Mouse (Mus musculus) spleen, postnatal 4 days (tissue): ENCODE results near the gene Lca5l.
"Not testable (repeated sequence)": the region's sequence is repeated elsewhere in the genome, so short reads cannot be mapped to it uniquely, and the experiment has no call there.

Experiments
- DNase-seq, 2 experiments: peaks; one replicate each; pipeline ENCODE4 v3.0.0; 2022; ENCODE audit warnings: low spot score in 2 of 2

The Lca5l gene

GRCm38 (mm10) chr16:96168837-96169236 is 23.2 kb downstream of the Lca5l start:
- DNase-seq, result no peak

GRCm38 (mm10) chr16:96165723-96166264 is 26.3 kb downstream of the Lca5l start:
- no peak for DNase-seq

GRCm38 (mm10) chr16:96161336-96161735 is 30.7 kb downstream of the Lca5l start:
- DNase-seq, result no peak

GRCm38 (mm10) chr16:96160927-96161326 is 31.1 kb downstream of the Lca5l start:
- no peak for DNase-seq

- DNase-seq, result no peak
Measured at GRCm38 (mm10) chr16:96159794-96160346, 32.2 kb downstream of the Lca5l start.

GRCm38 (mm10) chr16:96159091-96159731 is 32.9 kb downstream of the Lca5l start:
- DNase-seq, result peak; percentile 35 to 76

GRCm38 (mm10) chr16:96158511-96159080 is 33.5 kb downstream of the Lca5l start:
- no peak for DNase-seq

GRCm38 (mm10) chr16:96157171-96157570 is 34.9 kb downstream of the Lca5l start:
- DNase-seq, result no peak

GRCm38 (mm10) chr16:96156019-96156418 is 36.1 kb downstream of the Lca5l start:
- DNase-seq, result no peak

- DNase-seq, result no peak
Measured at GRCm38 (mm10) chr16:96154476-96154875, 37.6 kb downstream of the Lca5l start.

GRCm38 (mm10) chr16:96151551-96151950 is 40.5 kb downstream of the Lca5l start:
- peak; percentile 66 to 88 for DNase-seq

GRCm38 (mm10) chr16:96150995-96151394 is 41.1 kb downstream of the Lca5l start:
- no peak for DNase-seq

- DNase-seq, result no peak
Measured at GRCm38 (mm10) chr16:96149311-96149710, 42.8 kb downstream of the Lca5l start.

GRCm38 (mm10) chr16:96148834-96149233 is 43.2 kb downstream of the Lca5l start:
- no peak for DNase-seq

- DNase-seq, result no peak
Measured at GRCm38 (mm10) chr16:96145814-96146213, 46.3 kb downstream of the Lca5l start.

- DNase-seq, result peak; percentile 98 to 100
Measured at GRCm38 (mm10) chr16:96145110-96145800, 46.8 kb downstream of the Lca5l start, which contains the start of gene Wrb. TSS of gene Wrb (plus strand) at chr16:96145407.

- not testable (repeated sequence) for DNase-seq
Measured at GRCm38 (mm10) chr16:96144748-96145109, 47.3 kb downstream of the Lca5l start.

- no peak for DNase-seq
Measured at GRCm38 (mm10) chr16:96128466-96128865, 63.6 kb downstream of the Lca5l start.

- peak; percentile 87 to 92 for DNase-seq
Measured at GRCm38 (mm10) chr16:96127657-96128344, 64.3 kb downstream of the Lca5l start, which contains the start of gene Hmgn1. TSS of gene Hmgn1 (minus strand) at chr16:96127729.

- no peak for DNase-seq
Measured at GRCm38 (mm10) chr16:96127288-96127656, 64.8 kb downstream of the Lca5l start.

GRCm38 (mm10) chr16:96126684-96127171 is 65.3 kb downstream of the Lca5l start:
- no peak for DNase-seq
